Mouse (Mus musculus) liver, embryonic 14.5 days (tissue): Measurements from ENCODE around the gene Khdc1c.

Source experiments
- CTCF ChIP-seq: IDR thresholded peaks from 2 replicates; pipeline ENCODE4 v1.5.1; 2016; ENCODE audit warnings: antibody characterized with exemption, low read depth, control low read depth
- EP300 ChIP-seq: IDR thresholded peaks from 2 replicates; pipeline ENCODE4 v1.6.1; 2016; ENCODE audit warnings: antibody characterized with exemption, low read depth

- no peak for TF ChIP-seq CTCF
- TF ChIP-seq EP300, result no peak
These were observed 34.7 kb downstream of the Khdc1c start for GRCm38 (mm10) chr1:21402804-21403203.
